Mouse (Mus musculus): ENCODE results near the gene Otop1. TPM values are rescaled to one million over a fixed set of nuclear protein-coding genes. Genes with fewer than 3 reads are reported as not detected.

Otop1 gene
- polyA plus RNA-seq, 1 experiment from 2014 or later = not detected

- Histone ChIP-seq H3K27ac (ENCODE audit: low read length) (no peak overlapping the region), H3K36me3 (ENCODE audit: control insufficient read depth, insufficient read depth, low read length) (no peaks in the 10 kb centered on the region), H3K9ac (ENCODE audit: low read length) (no peak overlapping the region), H3K9me3 (replicated peaks; ENCODE audit: control insufficient read depth, low read length) (no peaks in the 10 kb centered on the region), H3K4me2 (ENCODE audit: low read depth, low read length) (no peak overlapping the region), H3K27me3 (ENCODE audit: control insufficient read depth, insufficient read depth, low read length) (no peaks in the 10 kb centered on the region), H3K4me1 (ENCODE audit: control insufficient read depth, insufficient read depth, low read length) (no peaks in the 10 kb centered on the region), H3K4me3 (replicated peaks; ENCODE audit: low read length) (no peak overlapping the region)
- WGBS = 56% methylated on average over 3 of the region's 3 CpGs
- no peak for ATAC-seq (ENCODE audit: insufficient read depth, low FRiP score)
Measured at GRCm38 (mm10) chr5:38309795-38310194, 34.0 kb downstream of the Otop1 start.

- Histone ChIP-seq H3K36me3 (ENCODE audit: control insufficient read depth, insufficient read depth, low read length) (no peaks in the 10 kb centered on the region), H3K27me3 (ENCODE audit: control insufficient read depth, insufficient read depth, low read length) (peaks cover 44% of the 10 kb centered on the region), H3K9ac (ENCODE audit: low read length) (0 out of 2 replicates have a peak within 1 kb of the TSS, but pooled peaks have one; percentile 17), H3K4me2 (ENCODE audit: low read depth, low read length) (peak within 1 kb of the TSS; percentile 46), H3K9me3 (replicated peaks; ENCODE audit: control insufficient read depth, low read length) (no peaks in the 10 kb centered on the region), H3K4me3 (replicated peaks; ENCODE audit: low read length) (peak within 1 kb of the TSS; percentile 30), H3K27ac (ENCODE audit: low read length) (no peak within 1 kb of the TSS), H3K4me1 (ENCODE audit: control insufficient read depth, insufficient read depth, low read length) (no peaks in the 10 kb centered on the region)
- WGBS = 2% methylated on average over 67 of the region's 67 CpGs
- no peak for ATAC-seq (ENCODE audit: insufficient read depth, low FRiP score)
Measured at GRCm38 (mm10) chr5:38318966-38319786, 43.4 kb downstream of the Otop1 start, which contains the start of gene Drd5. Drd5 (plus strand) TSS chr5:38319367.

GRCm38 (mm10) chr5:38333381-38333780 lies 57.6 kb downstream of the Otop1 start:
- Histone ChIP-seq H3K4me2 (ENCODE audit: low read depth, low read length) (no peak overlapping the region), H3K27me3 (ENCODE audit: control insufficient read depth, insufficient read depth, low read length) (no peaks in the 10 kb centered on the region), H3K9ac (ENCODE audit: low read length) (no peak overlapping the region), H3K4me1 (ENCODE audit: control insufficient read depth, insufficient read depth, low read length) (no peaks in the 10 kb centered on the region), H3K4me3 (replicated peaks; ENCODE audit: low read length) (no peak overlapping the region), H3K9me3 (replicated peaks; ENCODE audit: control insufficient read depth, low read length) (no peaks in the 10 kb centered on the region), H3K36me3 (ENCODE audit: control insufficient read depth, insufficient read depth, low read length) (no peaks in the 10 kb centered on the region), H3K27ac (ENCODE audit: low read length) (no peak overlapping the region)
- no peak for ATAC-seq (ENCODE audit: insufficient read depth, low FRiP score)
- 75% methylated on average over 4 of the region's 4 CpGs for WGBS

- H3K4me2 ChIP-seq (ENCODE audit: low read depth, low read length) = no peak overlapping the region
- no peak for ATAC-seq (ENCODE audit: insufficient read depth, low FRiP score)
- no peak overlapping the region for H3K4me3 ChIP-seq (replicated peaks; ENCODE audit: low read length)
- H3K27ac ChIP-seq (ENCODE audit: low read length) = no peak overlapping the region
- H3K36me3 ChIP-seq (ENCODE audit: control insufficient read depth, insufficient read depth, low read length) = no peaks in the 10 kb centered on the region
- H3K27me3 ChIP-seq (ENCODE audit: control insufficient read depth, insufficient read depth, low read length) = no peaks in the 10 kb centered on the region
- no peaks in the 10 kb centered on the region for H3K4me1 ChIP-seq (ENCODE audit: control insufficient read depth, insufficient read depth, low read length)
- H3K9ac ChIP-seq (ENCODE audit: low read length) = no peak overlapping the region
- 32% methylated on average over 1 of the region's 1 CpGs for WGBS
- H3K9me3 ChIP-seq (replicated peaks; ENCODE audit: control insufficient read depth, low read length) = no peaks in the 10 kb centered on the region
Measured at GRCm38 (mm10) chr5:38334582-38334981, 58.8 kb downstream of the Otop1 start.

- H3K4me2 ChIP-seq (ENCODE audit: low read depth, low read length) = no peak overlapping the region
- ATAC-seq (ENCODE audit: insufficient read depth, low FRiP score) = no peak
- H3K36me3 ChIP-seq (ENCODE audit: control insufficient read depth, insufficient read depth, low read length) = no peaks in the 10 kb centered on the region
- no peak overlapping the region for H3K4me3 ChIP-seq (replicated peaks; ENCODE audit: low read length)
- H3K9me3 ChIP-seq (replicated peaks; ENCODE audit: control insufficient read depth, low read length) = no peaks in the 10 kb centered on the region
- no peak overlapping the region for H3K9ac ChIP-seq (ENCODE audit: low read length)
- WGBS = 79% methylated on average over 3 of the region's 3 CpGs
- no peaks in the 10 kb centered on the region for H3K27me3 ChIP-seq (ENCODE audit: control insufficient read depth, insufficient read depth, low read length)
- no peak overlapping the region for H3K27ac ChIP-seq (ENCODE audit: low read length)
- H3K4me1 ChIP-seq (ENCODE audit: control insufficient read depth, insufficient read depth, low read length) = no peaks in the 10 kb centered on the region
Measured at GRCm38 (mm10) chr5:38343101-38343500, 67.3 kb downstream of the Otop1 start.

- WGBS = 24% methylated on average over 10 of the region's 10 CpGs
- Histone ChIP-seq H3K27ac (ENCODE audit: low read length) (no peak overlapping the region), H3K36me3 (ENCODE audit: control insufficient read depth, insufficient read depth, low read length) (no peaks in the 10 kb centered on the region), H3K9ac (ENCODE audit: low read length) (no peak overlapping the region), H3K4me1 (ENCODE audit: control insufficient read depth, insufficient read depth, low read length) (no peaks in the 10 kb centered on the region), H3K4me2 (ENCODE audit: low read depth, low read length) (no peak overlapping the region), H3K27me3 (ENCODE audit: control insufficient read depth, insufficient read depth, low read length) (no peaks in the 10 kb centered on the region), H3K9me3 (replicated peaks; ENCODE audit: control insufficient read depth, low read length) (no peaks in the 10 kb centered on the region), H3K4me3 (replicated peaks; ENCODE audit: low read length) (no peak overlapping the region)
- ATAC-seq (ENCODE audit: insufficient read depth, low FRiP score) = no peak
Measured at GRCm38 (mm10) chr5:38346646-38347432, 71.1 kb downstream of the Otop1 start.

- Histone ChIP-seq H3K9me3 (replicated peaks; ENCODE audit: control insufficient read depth, low read length) (no peaks in the 10 kb centered on the region), H3K27me3 (ENCODE audit: control insufficient read depth, insufficient read depth, low read length) (no peaks in the 10 kb centered on the region), H3K27ac (ENCODE audit: low read length) (no peak overlapping the region), H3K4me3 (replicated peaks; ENCODE audit: low read length) (no peak overlapping the region), H3K9ac (ENCODE audit: low read length) (no peak overlapping the region), H3K4me2 (ENCODE audit: low read depth, low read length) (no peak overlapping the region), H3K36me3 (ENCODE audit: control insufficient read depth, insufficient read depth, low read length) (no peaks in the 10 kb centered on the region), H3K4me1 (ENCODE audit: control insufficient read depth, insufficient read depth, low read length) (no peaks in the 10 kb centered on the region)
- 43% methylated on average over 5 of the region's 5 CpGs for WGBS
- no peak for ATAC-seq (ENCODE audit: insufficient read depth, low FRiP score)
Measured at GRCm38 (mm10) chr5:38350351-38350929, 74.7 kb downstream of the Otop1 start.
